Mouse (Mus musculus) frontal cortex, postnatal 10 days (tissue): ENCODE data around the gene Ranbp10.
A peak's percentile ranks its signal among the peaks of the same experiment; 100 is the strongest.

Experiments used
- DNase-seq, 2 experiments: peaks; one replicate each; pipeline ENCODE4 v3.0.0; 2022; ENCODE audit warnings: low spot score in 2 of 2, mixed read lengths in 1 of 2

Gene Ranbp10

GRCm38 (mm10) chr8:105788927-105789326 is 38.2 kb downstream of the Ranbp10 start:
- DNase-seq = no peak

GRCm38 (mm10) chr8:105788241-105788640 is 38.9 kb downstream of the Ranbp10 start:
- DNase-seq = no peak

GRCm38 (mm10) chr8:105780298-105780697 is 46.9 kb downstream of the Ranbp10 start:
- no peak for DNase-seq

GRCm38 (mm10) chr8:105777833-105778232 is 49.3 kb downstream of the Ranbp10 start:
- DNase-seq = no peak

- DNase-seq = no peak
Measured at GRCm38 (mm10) chr8:105774498-105774897, 52.7 kb downstream of the Ranbp10 start.

- no peak for DNase-seq
Measured at GRCm38 (mm10) chr8:105773441-105773861, 53.7 kb downstream of the Ranbp10 start.

GRCm38 (mm10) chr8:105771398-105772175 is 55.6 kb downstream of the Ranbp10 start:
- DNase-seq = no peak

GRCm38 (mm10) chr8:105770609-105771008 is 56.5 kb downstream of the Ranbp10 start:
- no peak for DNase-seq

- no peak for DNase-seq
Measured at GRCm38 (mm10) chr8:105768485-105769257, 58.5 kb downstream of the Ranbp10 start.

- DNase-seq = peak; percentile 96 to 97
Measured at GRCm38 (mm10) chr8:105758277-105759108, 68.7 kb downstream of the Ranbp10 start, which contains the start of gene Gfod2. Gene Gfod2 (minus strand): TSS chr8:105758664.

- DNase-seq = no peak
Measured at GRCm38 (mm10) chr8:105757796-105758276, 69.3 kb downstream of the Ranbp10 start.

GRCm38 (mm10) chr8:105754688-105755087 is 72.5 kb downstream of the Ranbp10 start:
- no peak for DNase-seq

GRCm38 (mm10) chr8:105753916-105754315 is 73.2 kb downstream of the Ranbp10 start:
- DNase-seq = no peak

- DNase-seq = peak; percentile 32 to 40
Measured at GRCm38 (mm10) chr8:105750606-105751005, 76.5 kb downstream of the Ranbp10 start.

GRCm38 (mm10) chr8:105743301-105743700 is 83.8 kb downstream of the Ranbp10 start:
- no peak for DNase-seq

GRCm38 (mm10) chr8:105739216-105739615 is 87.9 kb downstream of the Ranbp10 start:
- no peak for DNase-seq

GRCm38 (mm10) chr8:105732186-105732585 is 95.0 kb downstream of the Ranbp10 start:
- DNase-seq = no peak

- no peak for DNase-seq
Measured at GRCm38 (mm10) chr8:105727397-105728124, 99.6 kb downstream of the Ranbp10 start.

- no peak for DNase-seq
Measured at GRCm38 (mm10) chr8:105725726-105726125, 101.4 kb downstream of the Ranbp10 start.

GRCm38 (mm10) chr8:105722861-105723260 is 104.3 kb downstream of the Ranbp10 start:
- DNase-seq = no peak

GRCm38 (mm10) chr8:105719637-105720036 is 107.5 kb downstream of the Ranbp10 start:
- no peak for DNase-seq
